Mouse (Mus musculus) spleen, adult 18-20 months (tissue): ENCODE results near the gene Pcdh18.

Experiments used
- DNase-seq, 2 experiments: peaks; one replicate each; pipeline ENCODE4 v3.0.0; 2022; ENCODE audit warnings: mixed read lengths in 2 of 2

The Pcdh18 gene

GRCm38 (mm10) chr3:49756870-49757625 is at the start of gene Pcdh18:
TSS of gene Pcdh18 (minus strand) at chr3:49757325.
- DNase-seq = no peak

- no peak for DNase-seq
Observed at GRCm38 (mm10) chr3:49806823-49807222, 49.7 kb upstream of the Pcdh18 start.

- DNase-seq = no peak
Observed at GRCm38 (mm10) chr3:49805511-49805910, 48.4 kb upstream of the Pcdh18 start.

- DNase-seq = no peak
Observed at GRCm38 (mm10) chr3:49788296-49788695, 31.2 kb upstream of the Pcdh18 start.

GRCm38 (mm10) chr3:49787719-49788118 is 30.6 kb upstream of the Pcdh18 start:
- DNase-seq = no peak

- DNase-seq = no peak
Observed at GRCm38 (mm10) chr3:49768992-49769738, 12.0 kb upstream of the Pcdh18 start.

- DNase-seq = no peak
Observed at GRCm38 (mm10) chr3:49762711-49763110, 5.6 kb upstream of the Pcdh18 start.

GRCm38 (mm10) chr3:49761971-49762370 is 4.8 kb upstream of the Pcdh18 start:
- DNase-seq = no peak

GRCm38 (mm10) chr3:49757626-49758019 is 498 bp upstream of the Pcdh18 start:
- DNase-seq = no peak

GRCm38 (mm10) chr3:49755986-49756845 is 909 bp downstream of the Pcdh18 start:
- no peak for DNase-seq

GRCm38 (mm10) chr3:49752766-49753165 is 4.4 kb downstream of the Pcdh18 start:
- DNase-seq = no peak

- no peak for DNase-seq
Observed at GRCm38 (mm10) chr3:49749491-49750284, 7.4 kb downstream of the Pcdh18 start.

GRCm38 (mm10) chr3:49748054-49748453 is 9.1 kb downstream of the Pcdh18 start:
- DNase-seq = no peak

GRCm38 (mm10) chr3:49739061-49739460 is 18.1 kb downstream of the Pcdh18 start:
- no peak for DNase-seq

GRCm38 (mm10) chr3:49738531-49738930 is 18.6 kb downstream of the Pcdh18 start:
- DNase-seq = no peak

GRCm38 (mm10) chr3:49706503-49706902 is 50.6 kb downstream of the Pcdh18 start:
- no peak for DNase-seq

GRCm38 (mm10) chr3:49699951-49700350 is 57.2 kb downstream of the Pcdh18 start:
- DNase-seq = no peak
